Mouse (Mus musculus) midbrain, postnatal 0 days (tissue): Measurements from ENCODE around the gene Hsd17b14. TPM values are rescaled to one million over a fixed set of nuclear protein-coding genes. Genes with fewer than 3 reads are reported as not detected.
A peak's percentile ranks its signal among the peaks of the same experiment; 100 is the strongest.

Experiments used
- ATAC-seq: fragments of 200-750 bp; cut with Nextera tagmentation; 2 replicates; pipeline ENCODE4 v1.8.0; 2017; ENCODE audit warnings: moderate number of reproducible peaks, mild to moderate bottlenecking, moderate TSS enrichment, moderate library complexity; ENCODE audit not compliant: low FRiP score
- DNase-seq: peaks from one replicate; pipeline ENCODE4 v3.0.0-alpha.2; 2015; ENCODE audit warnings: low spot score
- H3K27ac ChIP-seq: fragments of 300-500 bp; sonication (generic); 2 replicates; pipeline ENCODE4 v1.5.1; 2014; ENCODE audit warnings: low read depth, mild to moderate bottlenecking, low read length, mixed read lengths
- H3K27me3 ChIP-seq: fragments of 300-500 bp; sonication (generic); 2 replicates; pipeline ENCODE4 v1.6.1; 2014; ENCODE audit warnings: low read length, control low read depth, mixed read lengths; ENCODE audit not compliant: insufficient read depth
- H3K36me3 ChIP-seq: fragments of 300-500 bp; sonication (generic); 2 replicates; pipeline ENCODE4 v1.6.1; 2014; ENCODE audit warnings: low read length, control low read depth, mixed read lengths; ENCODE audit not compliant: insufficient read depth
- H3K4me1 ChIP-seq: fragments of 300-500 bp; sonication (generic); 2 replicates; pipeline ENCODE4 v1.6.1; 2014; ENCODE audit warnings: mild to moderate bottlenecking, control low read depth, antibody characterized with exemption, low read length, mixed read lengths; ENCODE audit not compliant: insufficient read depth
- H3K4me2 ChIP-seq: fragments of 300-500 bp; sonication (generic); 2 replicates; pipeline ENCODE4 v1.6.1; 2014; ENCODE audit warnings: low read depth, mild to moderate bottlenecking, low read length, mixed read lengths; ENCODE audit not compliant: poor library complexity, severe bottlenecking
- H3K4me3 ChIP-seq: fragments of 300-500 bp; sonication (generic); 2 replicates; pipeline ENCODE4 v1.5.1; 2014; ENCODE audit warnings: low read depth, mild to moderate bottlenecking, low read length, moderate library complexity
- H3K9ac ChIP-seq: fragments of 300-500 bp; sonication (generic); replicated peaks from 2 replicates; pipeline ENCODE4 v1.6.1; 2014; ENCODE audit warnings: mild to moderate bottlenecking, low read length, moderate library complexity, mixed read lengths; ENCODE audit not compliant: poor library complexity, severe bottlenecking
- H3K9me3 ChIP-seq: fragments of 300-500 bp; sonication (generic); 2 replicates; pipeline ENCODE4 v1.6.1; 2016; ENCODE audit warnings: low read length, control low read depth
- CTCF ChIP-seq: IDR thresholded peaks from 2 replicates; pipeline ENCODE4 v1.5.1; 2016; ENCODE audit warnings: antibody characterized with exemption, mild to moderate bottlenecking
- WGBS: fragments of 180-500 bp; shearing (Covaris S2); extraction: QIAGEN DNeasy Blood & Tissue Kit; methylation state at CpG from one replicate; pipeline ENCODE4 v1.1.7; 2014; 5-methylcytosine and 5-hydroxymethylcytosine counted together
- polyA plus RNA-seq: library from polyadenylated mRNA; unstranded; fragments of >200 nt; fragmentation: Nextera tagmentation; extraction: Ambion mirVana; gene quantifications from 2 replicates; pipeline ENCODE4 v1.2.1, GENCODE M21; 2015
- total RNA-seq: library from RNA; depleted of rRNA; stranded (reverse); fragments of >200 nt; gene quantifications from 2 replicates; pipeline ENCODE4 v1.2.3, GENCODE M21; 2014

Hsd17b14 gene
- total and polyA plus RNA-seq, 2 experiments from 2014 or later, result 0.15 TPM; not detected in 1

GRCm38 (mm10) chr7:45565446-45565845 lies 10.8 kb downstream of the Hsd17b14 start:
- no peak for TF ChIP-seq CTCF
- DNase-seq (no peak), ATAC-seq (no peak)
- H3K9ac ChIP-seq, result no peak overlapping the region
- WGBS, result 86% methylated on average over 9 of the region's 9 CpGs
- H3K27ac ChIP-seq, result no peak overlapping the region
- no peak overlapping the region for H3K4me3 ChIP-seq
- no peaks in the 10 kb centered on the region for H3K9me3 ChIP-seq
- H3K4me1 ChIP-seq, result peaks cover 3% of the 10 kb centered on the region; the same call in 1 of the 2 replicates
- no peak overlapping the region for H3K4me2 ChIP-seq
- no peaks in the 10 kb centered on the region for H3K27me3 ChIP-seq
- H3K36me3 ChIP-seq, result no peaks in the 10 kb centered on the region

DNA sequence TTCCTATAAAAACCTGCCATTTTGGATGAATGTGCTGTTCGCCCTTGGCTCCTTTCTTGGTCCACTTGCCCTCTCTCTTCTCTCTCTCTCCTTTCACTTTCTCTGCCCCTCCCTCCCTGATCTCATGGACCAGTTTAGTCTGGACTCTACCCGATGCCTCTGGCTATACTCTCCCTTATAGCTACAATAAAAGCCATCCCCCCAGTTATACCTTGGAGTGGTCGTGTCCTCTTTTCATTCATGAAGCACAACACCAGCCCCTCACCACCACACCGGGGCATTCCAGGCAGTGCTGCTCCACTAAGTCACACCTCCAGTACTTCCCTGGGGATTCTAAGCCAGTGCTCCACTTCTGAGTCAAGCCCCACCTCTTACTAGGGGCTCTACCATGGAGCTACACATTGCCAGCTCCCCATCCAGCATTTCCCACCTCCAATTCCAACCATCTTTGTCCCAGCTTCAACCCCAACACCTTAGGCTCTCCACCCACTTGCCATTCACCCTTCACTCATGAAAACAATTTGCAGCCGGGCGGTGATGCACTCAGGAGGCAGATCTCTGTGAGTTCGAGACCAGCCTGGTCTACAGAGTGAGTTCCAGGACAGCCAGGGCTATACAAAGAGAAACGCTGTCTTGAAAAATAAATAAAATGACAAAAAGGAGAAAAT lies 12.6 kb downstream of the Hsd17b14 start:
- no peak for TF ChIP-seq CTCF
- H3K4me3 ChIP-seq, result no peak overlapping the region; the same call in 1 of the 2 replicates
- peak overlapping the region; percentile 67; the same call in 1 of the 2 replicates for H3K27ac ChIP-seq
- peak overlapping the region; percentile 79; the same call in 1 of the 2 replicates for H3K4me2 ChIP-seq
- ATAC-seq (no peak), DNase-seq (no peak)
- no peaks in the 10 kb centered on the region for H3K27me3 ChIP-seq
- no peak overlapping the region for H3K9ac ChIP-seq
- H3K36me3 ChIP-seq, result no peaks in the 10 kb centered on the region
- no peaks in the 10 kb centered on the region for H3K9me3 ChIP-seq
- peaks cover 6% of the 10 kb centered on the region; the same call in 1 of the 2 replicates for H3K4me1 ChIP-seq
- 75% methylated on average over 8 of the region's 8 CpGs for WGBS

DNA sequence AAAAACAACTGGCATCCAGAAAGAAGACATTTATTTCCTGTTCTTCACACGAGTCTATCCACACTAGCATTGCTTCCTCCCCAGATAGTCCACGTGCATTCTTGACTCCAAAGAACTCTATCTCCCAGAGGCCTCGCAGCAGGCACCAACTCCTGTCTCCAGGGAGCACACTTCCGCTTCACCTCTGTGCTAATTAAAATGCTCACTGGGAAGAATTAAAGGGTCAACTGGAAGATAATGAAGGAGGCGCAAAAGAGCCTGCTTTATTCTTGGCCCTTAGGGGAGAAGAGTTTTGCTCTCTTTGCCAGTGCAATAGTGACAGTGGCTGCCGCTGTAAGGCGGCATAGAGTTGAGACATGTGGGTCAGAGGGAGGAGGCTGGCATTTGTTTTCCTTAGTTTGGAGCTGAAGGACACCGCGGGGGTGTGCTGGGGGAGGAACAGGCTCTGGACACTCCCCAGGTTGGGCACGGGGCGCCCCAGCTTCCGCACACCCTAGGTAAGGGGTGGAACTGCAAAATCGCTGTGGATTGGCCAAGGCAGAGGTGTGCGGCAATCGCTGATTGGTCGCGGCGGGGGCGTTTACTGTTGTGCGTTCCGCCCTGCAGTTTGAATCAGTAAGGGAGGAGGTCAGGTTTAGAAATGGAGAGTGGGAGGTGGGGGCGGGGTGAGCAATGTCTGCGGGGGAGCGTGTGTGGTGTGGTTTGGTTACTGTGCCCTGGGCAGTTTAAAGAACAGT lies 13.3 kb downstream of the Hsd17b14 start:
- ATAC-seq (peak; percentile 94), DNase-seq (peak; percentile 94)
- Histone ChIP-seq H3K4me2 (peak overlapping the region; percentile 79), H3K27ac (peak overlapping the region; percentile 67), H3K4me1 (peaks cover 6% of the 10 kb centered on the region; the same call in 1 of the 2 replicates), H3K9ac (0 out of 2 replicates have a peak overlapping the region, but pooled peaks have one; percentile 13), H3K4me3 (peak overlapping the region; percentile 44), H3K9me3 (no peaks in the 10 kb centered on the region), H3K36me3 (no peaks in the 10 kb centered on the region), H3K27me3 (no peaks in the 10 kb centered on the region)
- WGBS, result 1% methylated on average over 24 of the region's 24 CpGs
- TF ChIP-seq CTCF, result peak; percentile 12; the same call in 1 of the 2 replicates

- no peak for ATAC-seq
- no peaks in the 10 kb centered on the region for H3K27me3 ChIP-seq
- H3K36me3 ChIP-seq, result no peaks in the 10 kb centered on the region
- peak overlapping the region; percentile 44 for H3K4me3 ChIP-seq
- H3K9me3 ChIP-seq, result no peaks in the 10 kb centered on the region
- DNase-seq, result no peak
- H3K9ac ChIP-seq, result 0 out of 2 replicates have a peak overlapping the region, but pooled peaks have one; percentile 13
- TF ChIP-seq CTCF, result no peak
- 81% methylated on average over 10 of the region's 10 CpGs for WGBS
- H3K4me2 ChIP-seq, result peak overlapping the region; percentile 79
- peak overlapping the region; percentile 59 for H3K27ac ChIP-seq
- peaks cover 6% of the 10 kb centered on the region; the same call in 1 of the 2 replicates for H3K4me1 ChIP-seq
Measured at GRCm38 (mm10) chr7:45568601-45569473, 14.1 kb downstream of the Hsd17b14 start.

GRCm38 (mm10) chr7:45570103-45570741 lies 15.5 kb downstream of the Hsd17b14 start, which contains the start of gene Bcat2:
TSS of gene Bcat2 (plus strand) at chr7:45570153.
- Histone ChIP-seq H3K27me3 (no peaks in the 10 kb centered on the region), H3K4me1 (peaks cover 6% of the 10 kb centered on the region; the same call in 1 of the 2 replicates), H3K4me3 (peak within 1 kb of the TSS; percentile 66), H3K36me3 (no peaks in the 10 kb centered on the region), H3K4me2 (peak within 1 kb of the TSS; percentile 80), H3K9ac (peak within 1 kb of the TSS; percentile 90), H3K27ac (peak within 1 kb of the TSS; percentile 87), H3K9me3 (no peaks in the 10 kb centered on the region)
- ATAC-seq (peak; percentile 75), DNase-seq (peak; percentile 78)
- WGBS, result 0% methylated on average over 40 of the region's 42 CpGs
- TF ChIP-seq CTCF, result peak; percentile 19; the same call in 1 of the 2 replicates
